Mouse (Mus musculus): ENCODE results near the gene 1700056E22Rik. TPM values are rescaled to one million over a fixed set of nuclear protein-coding genes. Genes with fewer than 3 reads are reported as not detected.

The 1700056E22Rik gene
- polyA plus RNA-seq, 1 experiment, result 3.2 TPM

- no peaks in the 10 kb centered on the region for H3K79me2 ChIP-seq (ENCODE audit: control insufficient read depth, insufficient read depth)
- no peaks in the 10 kb centered on the region for H3K27me3 ChIP-seq (ENCODE audit: control insufficient read depth, insufficient read depth, insufficient read length)
- H3ac ChIP-seq (ENCODE audit: control insufficient read depth, insufficient read length), result no peak overlapping the region
- no peak overlapping the region for H3K4me2 ChIP-seq (ENCODE audit: low read depth)
- no peaks in the 10 kb centered on the region for H3K36me3 ChIP-seq (ENCODE audit: control insufficient read depth, insufficient read depth)
- TF ChIP-seq TCF3 (IDR thresholded peaks at IDR 0.05; ENCODE audit: insufficient read length, low read depth) (no peak), POLR2A (IDR thresholded peaks at IDR 0.05; ENCODE audit: insufficient read length, low read depth) (no peak), SRF (IDR thresholded peaks at IDR 0.05; ENCODE audit: control insufficient read depth, insufficient read length, low read depth) (no peak), USF1 (IDR thresholded peaks at IDR 0.05; ENCODE audit: low read depth) (no peak), POLR2AphosphoS2 (IDR thresholded peaks at IDR 0.05; ENCODE audit: insufficient read length, low read depth) (no peak), MYOD1 (IDR thresholded peaks at IDR 0.05; ENCODE audit: control insufficient read depth in 1 of 3, insufficient read length in 2 of 3, low read depth in 2 of 3) (no peak), MYOG (IDR thresholded peaks at IDR 0.05; ENCODE audit: control insufficient read depth in 1 of 3, insufficient read depth in 1 of 3, insufficient read length in 2 of 3, low read depth in 2 of 3) (no peak), CEBPB (IDR thresholded peaks at IDR 0.05; ENCODE audit: insufficient read depth, poor library complexity, severe bottlenecking) (no peak), E2F4 (IDR thresholded peaks at IDR 0.05; ENCODE audit: insufficient read depth) (no peak), REST (IDR thresholded peaks at IDR 0.05; ENCODE audit: insufficient read depth, insufficient read length) (no peak), TCF12 (IDR thresholded peaks at IDR 0.05; ENCODE audit: insufficient read depth, poor library complexity, severe bottlenecking) (no peak), MAX (IDR thresholded peaks at IDR 0.05; ENCODE audit: low read depth) (no peak)
- no peak overlapping the region for H3K4me3 ChIP-seq
Measured at GRCm38 (mm10) chr1:184019042-184019721, 14.9 kb downstream of the 1700056E22Rik start.

GRCm38 (mm10) chr1:184017606-184018005 is 16.5 kb downstream of the 1700056E22Rik start:
- Histone ChIP-seq H3K4me2 (ENCODE audit: low read depth) (no peak overlapping the region), H3K36me3 (ENCODE audit: control insufficient read depth, insufficient read depth) (no peaks in the 10 kb centered on the region), H3ac (ENCODE audit: control insufficient read depth, insufficient read length) (no peak overlapping the region), H3K79me2 (ENCODE audit: control insufficient read depth, insufficient read depth) (no peaks in the 10 kb centered on the region), H3K27me3 (ENCODE audit: control insufficient read depth, insufficient read depth, insufficient read length) (no peaks in the 10 kb centered on the region), H3K4me3 (no peak overlapping the region)
- TF ChIP-seq MYOD1 (IDR thresholded peaks at IDR 0.05; ENCODE audit: control insufficient read depth in 1 of 3, insufficient read length in 2 of 3, low read depth in 2 of 3) (peak in 2 of 3 experiments; percentile 58 to 69), POLR2A (IDR thresholded peaks at IDR 0.05; ENCODE audit: insufficient read length, low read depth) (no peak)

- no peaks in the 10 kb centered on the region for H3K36me3 ChIP-seq (ENCODE audit: control insufficient read depth, insufficient read depth)
- no peaks in the 10 kb centered on the region for H3K27me3 ChIP-seq (ENCODE audit: control insufficient read depth, insufficient read depth, insufficient read length)
- H3ac ChIP-seq (ENCODE audit: control insufficient read depth, insufficient read length), result no peak overlapping the region
- H3K4me2 ChIP-seq (ENCODE audit: low read depth), result no peak overlapping the region
- TF ChIP-seq POLR2A (IDR thresholded peaks at IDR 0.05; ENCODE audit: insufficient read length, low read depth) (no peak), TCF3 (IDR thresholded peaks at IDR 0.05; ENCODE audit: insufficient read length, low read depth) (no peak), TCF12 (IDR thresholded peaks at IDR 0.05; ENCODE audit: insufficient read depth, poor library complexity, severe bottlenecking) (no peak), SRF (IDR thresholded peaks at IDR 0.05; ENCODE audit: control insufficient read depth, insufficient read length, low read depth) (no peak), POLR2AphosphoS2 (IDR thresholded peaks at IDR 0.05; ENCODE audit: insufficient read length, low read depth) (no peak), REST (IDR thresholded peaks at IDR 0.05; ENCODE audit: insufficient read depth, insufficient read length) (no peak), E2F4 (IDR thresholded peaks at IDR 0.05; ENCODE audit: insufficient read depth) (no peak), MYOD1 (IDR thresholded peaks at IDR 0.05; ENCODE audit: control insufficient read depth in 1 of 3, insufficient read length in 2 of 3, low read depth in 2 of 3) (no peak), USF1 (IDR thresholded peaks at IDR 0.05; ENCODE audit: low read depth) (no peak), MYOG (IDR thresholded peaks at IDR 0.05; ENCODE audit: control insufficient read depth in 1 of 3, insufficient read depth in 1 of 3, insufficient read length in 2 of 3, low read depth in 2 of 3) (no peak), CEBPB (IDR thresholded peaks at IDR 0.05; ENCODE audit: insufficient read depth, poor library complexity, severe bottlenecking) (no peak), MAX (IDR thresholded peaks at IDR 0.05; ENCODE audit: low read depth) (no peak)
- H3K4me3 ChIP-seq, result no peak overlapping the region
- no peaks in the 10 kb centered on the region for H3K79me2 ChIP-seq (ENCODE audit: control insufficient read depth, insufficient read depth)
Measured at GRCm38 (mm10) chr1:184015995-184016730, 17.9 kb downstream of the 1700056E22Rik start.

- no peak overlapping the region for H3K4me3 ChIP-seq
- no peaks in the 10 kb centered on the region for H3K27me3 ChIP-seq (ENCODE audit: control insufficient read depth, insufficient read depth, insufficient read length)
- H3K36me3 ChIP-seq (ENCODE audit: control insufficient read depth, insufficient read depth), result no peaks in the 10 kb centered on the region
- no peak for TF ChIP-seq E2F4 (IDR thresholded peaks at IDR 0.05; ENCODE audit: insufficient read depth)
- TF ChIP-seq USF1 (IDR thresholded peaks at IDR 0.05; ENCODE audit: low read depth), result no peak
- TF ChIP-seq TCF3 (IDR thresholded peaks at IDR 0.05; ENCODE audit: insufficient read length, low read depth), result no peak
- no peak for TF ChIP-seq SRF (IDR thresholded peaks at IDR 0.05; ENCODE audit: control insufficient read depth, insufficient read length, low read depth)
- TF ChIP-seq MYOG (IDR thresholded peaks at IDR 0.05; ENCODE audit: control insufficient read depth in 1 of 3, insufficient read depth in 1 of 3, insufficient read length in 2 of 3, low read depth in 2 of 3), result no peak
- TF ChIP-seq REST (IDR thresholded peaks at IDR 0.05; ENCODE audit: insufficient read depth, insufficient read length), result no peak
- no peak for TF ChIP-seq CEBPB (IDR thresholded peaks at IDR 0.05; ENCODE audit: insufficient read depth, poor library complexity, severe bottlenecking)
- TF ChIP-seq POLR2AphosphoS2 (IDR thresholded peaks at IDR 0.05; ENCODE audit: insufficient read length, low read depth), result no peak
- TF ChIP-seq MAX (IDR thresholded peaks at IDR 0.05; ENCODE audit: low read depth), result no peak
- no peak for TF ChIP-seq MYOD1 (IDR thresholded peaks at IDR 0.05; ENCODE audit: control insufficient read depth in 1 of 3, insufficient read length in 2 of 3, low read depth in 2 of 3)
- TF ChIP-seq TCF12 (IDR thresholded peaks at IDR 0.05; ENCODE audit: insufficient read depth, poor library complexity, severe bottlenecking), result no peak
- no peak for TF ChIP-seq POLR2A (IDR thresholded peaks at IDR 0.05; ENCODE audit: insufficient read length, low read depth)
- no peaks in the 10 kb centered on the region for H3K79me2 ChIP-seq (ENCODE audit: control insufficient read depth, insufficient read depth)
- no peak overlapping the region for H3ac ChIP-seq (ENCODE audit: control insufficient read depth, insufficient read length)
- H3K4me2 ChIP-seq (ENCODE audit: low read depth), result no peak overlapping the region
Measured at GRCm38 (mm10) chr1:184014091-184014490, 20.0 kb downstream of the 1700056E22Rik start.
